Mouse (Mus musculus): Measurements from ENCODE around the gene Anp32a. TPM values are rescaled to one million over a fixed set of nuclear protein-coding genes. Genes with fewer than 3 reads are reported as not detected.

Anp32a gene
- total and polyA plus RNA-seq, 3 experiments = 565 to 765 (median 734) TPM

- TF ChIP-seq GATA1 (IDR thresholded peaks at IDR 0.05; ENCODE audit: borderline replicate concordance, low read length) = no peak
- no peak for TF ChIP-seq TAL1 (conservative IDR thresholded peaks at IDR 0.05; ENCODE audit: low read depth, low read length)
- no peak for TF ChIP-seq POLR2AphosphoS5 (IDR thresholded peaks at IDR 0.05; ENCODE audit: insufficient replicate concordance, low read depth, low read length)
- no peak for TF ChIP-seq CTCF (IDR thresholded peaks at IDR 0.05; ENCODE audit: low read depth, low read length)
- no peak for TF ChIP-seq GATA2 (IDR thresholded peaks at IDR 0.05; ENCODE audit: borderline replicate concordance, low read depth, low read length)
- Histone ChIP-seq H3K36me3 (replicated peaks) (peaks cover 91% of the 10 kb centered on the region), H3K27me3 (ENCODE audit: insufficient read depth, low read length) (no peaks in the 10 kb centered on the region), H3K4me3 (ENCODE audit: low read depth, low read length) (peak overlapping the region; percentile 32; the same call in 1 of the 2 replicates), H3K4me1 (ENCODE audit: insufficient read depth, low read depth, low read length) (peaks cover 97% of the 10 kb centered on the region), H3K9me3 (replicated peaks) (no peaks in the 10 kb centered on the region)
- DNase-seq (ENCODE audit: low spot score) = no peak
- ATAC-seq (ENCODE audit: extremely low read depth, insufficient number of reproducible peaks, low FRiP score, poor library complexity, severe bottlenecking) = no peak
Measured at GRCm38 (mm10) chr9:62369172-62369571, 28.1 kb downstream of the Anp32a start.

- Histone ChIP-seq H3K9me3 (replicated peaks) (no peaks in the 10 kb centered on the region), H3K4me1 (ENCODE audit: insufficient read depth, low read depth, low read length) (peaks cover 97% of the 10 kb centered on the region), H3K4me3 (ENCODE audit: low read depth, low read length) (no peak overlapping the region; the same call in 1 of the 2 replicates), H3K27me3 (ENCODE audit: insufficient read depth, low read length) (no peaks in the 10 kb centered on the region), H3K36me3 (replicated peaks) (peaks cover 94% of the 10 kb centered on the region)
- TF ChIP-seq GATA2 (IDR thresholded peaks at IDR 0.05; ENCODE audit: borderline replicate concordance, low read depth, low read length) = no peak
- TF ChIP-seq GATA1 (IDR thresholded peaks at IDR 0.05; ENCODE audit: borderline replicate concordance, low read length) = no peak
- TF ChIP-seq TAL1 (conservative IDR thresholded peaks at IDR 0.05; ENCODE audit: low read depth, low read length) = no peak
- TF ChIP-seq POLR2AphosphoS5 (IDR thresholded peaks at IDR 0.05; ENCODE audit: insufficient replicate concordance, low read depth, low read length) = no peak
- no peak for TF ChIP-seq CTCF (IDR thresholded peaks at IDR 0.05; ENCODE audit: low read depth, low read length)
- no peak for DNase-seq (ENCODE audit: low spot score)
- ATAC-seq (ENCODE audit: extremely low read depth, insufficient number of reproducible peaks, low FRiP score, poor library complexity, severe bottlenecking) = no peak
Measured at GRCm38 (mm10) chr9:62370186-62370585, 29.1 kb downstream of the Anp32a start.

- no peaks in the 10 kb centered on the region for H3K9me3 ChIP-seq (replicated peaks)
- peaks cover 97% of the 10 kb centered on the region for H3K4me1 ChIP-seq (ENCODE audit: insufficient read depth, low read depth, low read length)
- TF ChIP-seq CTCF (IDR thresholded peaks at IDR 0.05; ENCODE audit: low read depth, low read length) (no peak), GATA1 (IDR thresholded peaks at IDR 0.05; ENCODE audit: borderline replicate concordance, low read length) (no peak), POLR2AphosphoS5 (IDR thresholded peaks at IDR 0.05; ENCODE audit: insufficient replicate concordance, low read depth, low read length) (no peak), GATA2 (IDR thresholded peaks at IDR 0.05; ENCODE audit: borderline replicate concordance, low read depth, low read length) (no peak)
- no peak for DNase-seq (ENCODE audit: low spot score)
- H3K4me3 ChIP-seq (ENCODE audit: low read depth, low read length) = peak overlapping the region; percentile 33; the same call in 1 of the 2 replicates
- peak; percentile 25 for ATAC-seq (ENCODE audit: extremely low read depth, insufficient number of reproducible peaks, low FRiP score, poor library complexity, severe bottlenecking)
- H3K27me3 ChIP-seq (ENCODE audit: insufficient read depth, low read length) = no peaks in the 10 kb centered on the region
- H3K36me3 ChIP-seq (replicated peaks) = peaks cover 95% of the 10 kb centered on the region
Measured at GRCm38 (mm10) chr9:62370648-62371280, 29.7 kb downstream of the Anp32a start.

- TF ChIP-seq CTCF (IDR thresholded peaks at IDR 0.05; ENCODE audit: low read depth, low read length) = no peak
- ATAC-seq (ENCODE audit: extremely low read depth, insufficient number of reproducible peaks, low FRiP score, poor library complexity, severe bottlenecking) = no peak
- no peak for DNase-seq (ENCODE audit: low spot score)
- H3K4me1 ChIP-seq (ENCODE audit: insufficient read depth, low read depth, low read length) = peaks cover 94% of the 10 kb centered on the region
- peak overlapping the region; percentile 28; the same call in 1 of the 2 replicates for H3K4me3 ChIP-seq (ENCODE audit: low read depth, low read length)
- no peaks in the 10 kb centered on the region for H3K27me3 ChIP-seq (ENCODE audit: insufficient read depth, low read length)
- H3K36me3 ChIP-seq (replicated peaks) = peaks cover 98% of the 10 kb centered on the region
- H3K9me3 ChIP-seq (replicated peaks) = no peaks in the 10 kb centered on the region
Measured at GRCm38 (mm10) chr9:62371745-62372555, 30.9 kb downstream of the Anp32a start.

GRCm38 (mm10) chr9:62372556-62373221, 31.6 kb downstream of the Anp32a start:
- Histone ChIP-seq H3K4me1 (ENCODE audit: insufficient read depth, low read depth, low read length) (peaks cover 90% of the 10 kb centered on the region), H3K36me3 (replicated peaks) (peaks cover 98% of the 10 kb centered on the region), H3K4me3 (ENCODE audit: low read depth, low read length) (no peak overlapping the region), H3K9me3 (replicated peaks) (no peaks in the 10 kb centered on the region), H3K27me3 (ENCODE audit: insufficient read depth, low read length) (no peaks in the 10 kb centered on the region)
- DNase-seq (ENCODE audit: low spot score) (no peak), ATAC-seq (ENCODE audit: extremely low read depth, insufficient number of reproducible peaks, low FRiP score, poor library complexity, severe bottlenecking) (no peak)
- no peak for TF ChIP-seq CTCF (IDR thresholded peaks at IDR 0.05; ENCODE audit: low read depth, low read length)
- no peak for TF ChIP-seq TAL1 (conservative IDR thresholded peaks at IDR 0.05; ENCODE audit: low read depth, low read length)
- TF ChIP-seq POLR2AphosphoS5 (IDR thresholded peaks at IDR 0.05; ENCODE audit: insufficient replicate concordance, low read depth, low read length) = no peak
- no peak for TF ChIP-seq GATA1 (IDR thresholded peaks at IDR 0.05; ENCODE audit: borderline replicate concordance, low read length)
- no peak for TF ChIP-seq GATA2 (IDR thresholded peaks at IDR 0.05; ENCODE audit: borderline replicate concordance, low read depth, low read length)
